Mouse (Mus musculus) midbrain, postnatal 0 days (tissue): Measurements from ENCODE around the gene Mrpl9. TPM values are rescaled to one million over a fixed set of nuclear protein-coding genes. Genes with fewer than 3 reads are reported as not detected.

Source experiments
- ATAC-seq: fragments of 200-750 bp; cut with Nextera tagmentation; 2 replicates; pipeline ENCODE4 v1.8.0; 2017; ENCODE audit warnings: moderate number of reproducible peaks, mild to moderate bottlenecking, moderate TSS enrichment, moderate library complexity; ENCODE audit not compliant: low FRiP score
- DNase-seq: peaks from one replicate; pipeline ENCODE4 v3.0.0-alpha.2; 2015; ENCODE audit warnings: low spot score
- H3K27ac ChIP-seq: fragments of 300-500 bp; sonication (generic); 2 replicates; pipeline ENCODE4 v1.5.1; 2014; ENCODE audit warnings: low read depth, mild to moderate bottlenecking, low read length, mixed read lengths
- H3K27me3 ChIP-seq: fragments of 300-500 bp; sonication (generic); 2 replicates; pipeline ENCODE4 v1.6.1; 2014; ENCODE audit warnings: low read length, control low read depth, mixed read lengths; ENCODE audit not compliant: insufficient read depth
- H3K36me3 ChIP-seq: fragments of 300-500 bp; sonication (generic); 2 replicates; pipeline ENCODE4 v1.6.1; 2014; ENCODE audit warnings: low read length, control low read depth, mixed read lengths; ENCODE audit not compliant: insufficient read depth
- H3K4me1 ChIP-seq: fragments of 300-500 bp; sonication (generic); 2 replicates; pipeline ENCODE4 v1.6.1; 2014; ENCODE audit warnings: mild to moderate bottlenecking, control low read depth, antibody characterized with exemption, low read length, mixed read lengths; ENCODE audit not compliant: insufficient read depth
- H3K4me2 ChIP-seq: fragments of 300-500 bp; sonication (generic); 2 replicates; pipeline ENCODE4 v1.6.1; 2014; ENCODE audit warnings: low read depth, mild to moderate bottlenecking, low read length, mixed read lengths; ENCODE audit not compliant: poor library complexity, severe bottlenecking
- H3K4me3 ChIP-seq: fragments of 300-500 bp; sonication (generic); 2 replicates; pipeline ENCODE4 v1.5.1; 2014; ENCODE audit warnings: low read depth, mild to moderate bottlenecking, low read length, moderate library complexity
- H3K9ac ChIP-seq: fragments of 300-500 bp; sonication (generic); replicated peaks from 2 replicates; pipeline ENCODE4 v1.6.1; 2014; ENCODE audit warnings: mild to moderate bottlenecking, low read length, moderate library complexity, mixed read lengths; ENCODE audit not compliant: poor library complexity, severe bottlenecking
- H3K9me3 ChIP-seq: fragments of 300-500 bp; sonication (generic); 2 replicates; pipeline ENCODE4 v1.6.1; 2016; ENCODE audit warnings: low read length, control low read depth
- CTCF ChIP-seq: IDR thresholded peaks from 2 replicates; pipeline ENCODE4 v1.5.1; 2016; ENCODE audit warnings: antibody characterized with exemption, mild to moderate bottlenecking
- WGBS: fragments of 180-500 bp; shearing (Covaris S2); extraction: QIAGEN DNeasy Blood & Tissue Kit; methylation state at CpG from one replicate; pipeline ENCODE4 v1.1.7; 2014; 5-methylcytosine and 5-hydroxymethylcytosine counted together
- polyA plus RNA-seq: library from polyadenylated mRNA; unstranded; fragments of >200 nt; fragmentation: Nextera tagmentation; extraction: Ambion mirVana; gene quantifications from 2 replicates; pipeline ENCODE4 v1.2.1, GENCODE M21; 2015
- total RNA-seq: library from RNA; depleted of rRNA; stranded (reverse); fragments of >200 nt; gene quantifications from 2 replicates; pipeline ENCODE4 v1.2.3, GENCODE M21; 2014; rRNA removed

The Mrpl9 gene
- total RNA-seq (52.5 and 56.8 TPM in 2 replicates), polyA plus RNA-seq (56.1 and 58.7 TPM in 2 replicates)

- Histone ChIP-seq H3K4me1 (no peaks in the 10 kb centered on the region), H3K27me3 (no peaks in the 10 kb centered on the region), H3K4me3 (peak within 1 kb of the TSS; percentile 63), H3K27ac (peak within 1 kb of the TSS; percentile 52; the same call in 1 of the 2 replicates), H3K36me3 (peaks cover 23% of the 10 kb centered on the region), H3K4me2 (peak within 1 kb of the TSS; percentile 91), H3K9me3 (no peaks in the 10 kb centered on the region), H3K9ac (peak within 1 kb of the TSS; percentile 66)
- ATAC-seq (peak; percentile 97), DNase-seq (peak; percentile 98)
- TF ChIP-seq CTCF = peak; percentile 4; the same call in 1 of the 2 replicates
- under 1% methylated on average over 39 of the region's 39 CpGs for WGBS
Observed at GRCm38 (mm10) chr3:94442951-94443596, at the start of gene Mrpl9. Gene Mrpl9, plus strand, starts transcription at chr3:94443318.

DNA sequence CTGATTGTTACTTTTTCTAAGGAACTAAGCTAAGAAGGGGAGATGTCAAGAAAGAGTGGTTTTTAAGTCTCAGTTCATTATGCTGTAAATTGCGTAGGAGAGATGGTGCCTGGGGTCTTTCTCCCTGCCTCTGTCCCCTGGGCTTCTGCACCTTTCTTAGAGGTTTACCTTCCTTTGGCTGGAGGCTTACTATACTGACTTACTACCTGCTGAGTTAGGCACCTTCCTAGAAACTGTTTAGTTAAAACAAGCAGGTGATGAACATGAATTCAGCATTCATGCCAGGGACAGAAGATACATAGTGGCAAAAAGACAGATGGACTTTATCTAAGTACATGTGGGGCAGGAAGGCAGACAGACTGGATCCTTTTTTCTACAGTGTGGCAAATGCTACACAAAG is 46.8 kb upstream of the Mrpl9 start:
- 79% methylated on average over 1 of the region's 1 CpGs for WGBS
- H3K4me3 ChIP-seq = no peak overlapping the region
- DNase-seq = no peak
- H3K4me1 ChIP-seq = no peaks in the 10 kb centered on the region; the same call in 1 of the 2 replicates
- H3K27me3 ChIP-seq = no peaks in the 10 kb centered on the region; the same call in none of the 2 replicates
- H3K4me2 ChIP-seq = no peak overlapping the region
- H3K27ac ChIP-seq = no peak overlapping the region
- no peaks in the 10 kb centered on the region for H3K36me3 ChIP-seq
- TF ChIP-seq CTCF = no peak
- no peaks in the 10 kb centered on the region for H3K9me3 ChIP-seq
- H3K9ac ChIP-seq = no peak overlapping the region
- ATAC-seq = no peak

GRCm38 (mm10) chr3:94396851-94397250 is 46.3 kb upstream of the Mrpl9 start:
- no peak for TF ChIP-seq CTCF
- H3K4me2 ChIP-seq = no peak overlapping the region
- no peaks in the 10 kb centered on the region; the same call in none of the 2 replicates for H3K27me3 ChIP-seq
- H3K4me1 ChIP-seq = no peaks in the 10 kb centered on the region; the same call in 1 of the 2 replicates
- H3K36me3 ChIP-seq = no peaks in the 10 kb centered on the region
- no peak overlapping the region for H3K4me3 ChIP-seq
- DNase-seq (no peak), ATAC-seq (no peak)
- H3K27ac ChIP-seq = no peak overlapping the region
- 96% methylated on average over 4 of the region's 4 CpGs for WGBS
- no peaks in the 10 kb centered on the region for H3K9me3 ChIP-seq
- H3K9ac ChIP-seq = no peak overlapping the region

GRCm38 (mm10) chr3:94398217-94398616 is 44.9 kb upstream of the Mrpl9 start, which contains the start of gene Lingo4:
Gene Lingo4, plus strand, starts transcription at chr3:94398517.
- TF ChIP-seq CTCF = no peak
- no peaks in the 10 kb centered on the region for H3K9me3 ChIP-seq
- DNase-seq (no peak), ATAC-seq (no peak)
- H3K4me2 ChIP-seq = peak within 1 kb of the TSS; percentile 69
- 70% methylated on average over 6 of the region's 6 CpGs for WGBS
- no peaks in the 10 kb centered on the region for H3K36me3 ChIP-seq
- no peak within 1 kb of the TSS for H3K27ac ChIP-seq
- no peaks in the 10 kb centered on the region; the same call in 1 of the 2 replicates for H3K4me1 ChIP-seq
- no peaks in the 10 kb centered on the region; the same call in none of the 2 replicates for H3K27me3 ChIP-seq
- H3K9ac ChIP-seq = peak within 1 kb of the TSS; percentile 47
- peak within 1 kb of the TSS; percentile 33 for H3K4me3 ChIP-seq

- Histone ChIP-seq H3K4me1 (no peaks in the 10 kb centered on the region; the same call in 1 of the 2 replicates), H3K4me2 (peak overlapping the region; percentile 69), H3K27ac (no peak overlapping the region), H3K36me3 (no peaks in the 10 kb centered on the region), H3K4me3 (peak overlapping the region; percentile 33), H3K9ac (peak overlapping the region; percentile 47), H3K27me3 (no peaks in the 10 kb centered on the region; the same call in none of the 2 replicates), H3K9me3 (no peaks in the 10 kb centered on the region)
- ATAC-seq = peak; percentile 79
- DNase-seq = peak; percentile 80
- TF ChIP-seq CTCF = peak; percentile 52
- WGBS = under 1% methylated on average over 20 of the region's 20 CpGs
Observed at GRCm38 (mm10) chr3:94398943-94399481, 44.1 kb upstream of the Mrpl9 start.
